Mouse (Mus musculus): ENCODE data around the gene Amd1.

GRCm38 (mm10) chr10:40249625-40250024 lies 52.4 kb downstream of the Amd1 start:
- no peak for TF ChIP-seq TCF12 (IDR thresholded peaks at IDR 0.05; ENCODE audit: insufficient read depth, poor library complexity, severe bottlenecking)
- TF ChIP-seq POLR2A (IDR thresholded peaks at IDR 0.05; ENCODE audit: insufficient read length, low read depth), result no peak
- no peak for TF ChIP-seq E2F4 (IDR thresholded peaks at IDR 0.05; ENCODE audit: insufficient read depth)
- TF ChIP-seq MAX (IDR thresholded peaks at IDR 0.05; ENCODE audit: low read depth), result no peak
